Mouse (Mus musculus): ENCODE results near the gene Hspb6. TPM values are rescaled to one million over a fixed set of nuclear protein-coding genes. Genes with fewer than 3 reads are reported as not detected.
A peak's percentile ranks its signal among the peaks of the same experiment; 100 is the strongest.

Hspb6 gene
- polyA plus RNA-seq, 1 experiment from 2014 or later = 7.9 TPM

DNA sequence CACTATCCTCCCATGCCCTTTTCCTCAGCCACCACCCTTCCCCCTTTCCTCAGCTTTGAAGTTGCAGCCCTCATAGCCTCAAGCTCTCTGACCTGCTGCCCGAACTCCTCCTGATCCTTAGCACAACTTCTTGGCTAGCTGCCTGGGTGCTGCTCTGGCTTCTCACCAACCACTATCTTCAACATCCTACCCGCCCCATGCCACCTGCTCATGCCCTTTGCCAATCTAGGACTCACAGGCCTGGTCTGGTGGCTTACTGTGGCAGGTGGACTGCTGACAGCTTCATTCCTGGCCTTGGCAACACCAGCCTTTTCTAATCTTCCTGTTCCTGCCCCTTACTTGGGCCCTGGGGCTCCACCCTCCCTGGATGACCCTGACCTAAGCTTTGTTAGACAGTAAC lies 21.0 kb downstream of the Hspb6 start:
- Histone ChIP-seq H3K36me3 (replicated peaks) (peaks cover 97% of the 10 kb centered on the region), H3K4me2 (no peak overlapping the region), H3K27ac (no peak overlapping the region), H3K9ac (no peak overlapping the region), H3K4me1 (no peaks in the 10 kb centered on the region; the same call in 1 of the 2 replicates), H3K4me3 (replicated peaks) (no peak overlapping the region), H3K9me3 (no peaks in the 10 kb centered on the region), H3K27me3 (no peaks in the 10 kb centered on the region)
- ATAC-seq (ENCODE audit: low FRiP score) = no peak
- 85% methylated on average over 2 of the region's 2 CpGs for WGBS

DNA sequence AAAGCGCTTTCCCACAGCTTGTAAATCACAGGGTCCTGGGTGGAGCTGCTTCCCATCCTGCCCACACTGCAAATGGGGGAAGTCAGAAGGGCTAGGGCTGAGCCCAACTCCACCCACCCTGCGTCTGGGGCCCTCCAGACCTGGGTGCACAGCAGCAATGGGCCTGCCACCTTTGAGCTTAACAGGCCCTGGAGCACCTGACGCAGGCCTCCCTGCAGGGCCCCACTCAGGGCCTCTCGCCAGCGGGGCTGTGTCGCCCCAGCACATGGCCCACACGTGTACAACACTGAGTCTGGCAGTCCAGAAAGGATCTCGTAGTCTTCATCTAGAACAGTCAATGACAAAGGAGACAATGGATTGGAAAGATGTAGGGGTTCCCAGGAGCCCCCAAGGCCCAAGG lies 28.0 kb downstream of the Hspb6 start:
- WGBS = 94% methylated on average over 8 of the region's 8 CpGs
- Histone ChIP-seq H3K4me3 (replicated peaks) (no peak overlapping the region), H3K27ac (no peak overlapping the region), H3K4me1 (no peaks in the 10 kb centered on the region), H3K9ac (no peak overlapping the region), H3K4me2 (no peak overlapping the region), H3K9me3 (no peaks in the 10 kb centered on the region), H3K27me3 (no peaks in the 10 kb centered on the region), H3K36me3 (replicated peaks) (peaks cover 99% of the 10 kb centered on the region)
- ATAC-seq (ENCODE audit: low FRiP score) = no peak

DNA sequence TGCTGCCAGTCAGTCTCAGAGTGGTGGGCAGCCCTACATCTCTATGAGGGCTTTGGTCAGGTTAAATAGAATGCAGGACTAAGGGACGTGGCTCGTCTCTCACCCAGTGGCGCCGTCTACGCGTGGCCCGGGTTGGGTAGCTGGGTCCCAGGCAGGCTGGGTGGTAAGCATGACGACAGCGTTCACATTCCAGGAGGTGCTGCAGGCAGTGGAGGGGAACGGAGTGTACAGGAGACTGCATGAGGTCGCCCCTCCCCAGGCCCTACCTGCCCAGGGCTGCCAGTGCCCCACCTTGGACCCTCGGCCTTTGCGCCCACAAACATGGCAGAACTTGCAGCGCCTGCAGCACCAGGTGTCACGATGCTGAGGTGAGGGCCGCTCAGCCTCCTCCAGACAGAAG lies 29.6 kb downstream of the Hspb6 start:
- Histone ChIP-seq H3K4me3 (replicated peaks) (no peak overlapping the region), H3K36me3 (replicated peaks) (peaks cover 99% of the 10 kb centered on the region), H3K9ac (no peak overlapping the region), H3K4me2 (no peak overlapping the region), H3K4me1 (peaks cover 5% of the 10 kb centered on the region), H3K27ac (no peak overlapping the region), H3K9me3 (no peaks in the 10 kb centered on the region), H3K27me3 (no peaks in the 10 kb centered on the region)
- ATAC-seq (ENCODE audit: low FRiP score) = no peak
- WGBS = 97% methylated on average over 16 of the region's 16 CpGs

DNA sequence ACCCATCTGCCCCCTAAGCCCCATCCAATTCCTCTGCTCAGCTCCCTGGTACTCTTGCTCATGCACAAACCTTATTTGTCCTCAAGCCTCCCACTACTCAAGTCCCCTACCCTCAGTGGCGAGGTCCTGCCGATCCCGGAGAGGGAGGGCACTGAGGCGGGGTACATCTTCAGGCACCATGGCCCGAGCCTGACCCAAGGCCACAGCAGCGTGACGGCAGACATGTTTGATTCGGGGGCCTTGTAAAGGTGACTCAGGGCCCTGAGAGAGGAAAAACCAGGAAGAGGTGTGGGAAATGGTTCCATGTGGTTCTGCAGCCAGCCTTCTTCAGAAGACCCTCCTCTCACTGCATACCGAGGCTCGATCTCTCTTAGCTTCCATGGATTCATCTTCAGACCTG lies 32.4 kb downstream of the Hspb6 start:
- H3K9ac ChIP-seq = no peak overlapping the region
- H3K27me3 ChIP-seq = no peaks in the 10 kb centered on the region
- H3K36me3 ChIP-seq (replicated peaks) = peaks cover 74% of the 10 kb centered on the region
- H3K4me2 ChIP-seq = no peak overlapping the region
- H3K9me3 ChIP-seq = no peaks in the 10 kb centered on the region
- WGBS = 93% methylated on average over 10 of the region's 10 CpGs
- peaks cover 18% of the 10 kb centered on the region for H3K4me1 ChIP-seq
- ATAC-seq (ENCODE audit: low FRiP score) = no peak
- no peak overlapping the region for H3K27ac ChIP-seq
- no peak overlapping the region for H3K4me3 ChIP-seq (replicated peaks)

DNA sequence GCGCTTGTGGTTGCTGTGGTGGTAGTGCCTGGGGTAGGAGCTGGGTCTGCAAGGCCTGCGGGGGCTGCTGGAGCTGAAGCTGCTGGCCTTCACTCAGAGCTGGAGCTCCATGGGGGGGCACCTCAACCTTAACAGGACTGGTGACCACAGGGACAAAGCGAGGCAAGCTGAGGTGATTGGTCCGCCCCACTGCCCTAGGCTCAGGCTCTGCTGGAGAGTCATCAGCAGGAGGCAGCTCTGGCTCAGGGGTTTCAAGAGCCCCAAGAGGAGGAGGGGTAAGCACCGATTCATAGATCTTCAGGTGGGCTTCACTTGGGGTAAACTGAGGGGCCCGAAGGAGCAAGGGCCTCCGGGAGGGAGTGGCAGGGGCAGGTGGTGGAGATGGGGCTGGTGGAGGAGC lies 33.2 kb downstream of the Hspb6 start:
- peaks cover 24% of the 10 kb centered on the region for H3K4me1 ChIP-seq
- H3K4me2 ChIP-seq = no peak overlapping the region
- 94% methylated on average over 7 of the region's 7 CpGs for WGBS
- H3K36me3 ChIP-seq (replicated peaks) = peaks cover 66% of the 10 kb centered on the region
- no peak for ATAC-seq (ENCODE audit: low FRiP score)
- H3K4me3 ChIP-seq (replicated peaks) = no peak overlapping the region
- no peak overlapping the region for H3K27ac ChIP-seq
- no peak overlapping the region for H3K9ac ChIP-seq
- H3K27me3 ChIP-seq = no peaks in the 10 kb centered on the region
- no peaks in the 10 kb centered on the region for H3K9me3 ChIP-seq

DNA sequence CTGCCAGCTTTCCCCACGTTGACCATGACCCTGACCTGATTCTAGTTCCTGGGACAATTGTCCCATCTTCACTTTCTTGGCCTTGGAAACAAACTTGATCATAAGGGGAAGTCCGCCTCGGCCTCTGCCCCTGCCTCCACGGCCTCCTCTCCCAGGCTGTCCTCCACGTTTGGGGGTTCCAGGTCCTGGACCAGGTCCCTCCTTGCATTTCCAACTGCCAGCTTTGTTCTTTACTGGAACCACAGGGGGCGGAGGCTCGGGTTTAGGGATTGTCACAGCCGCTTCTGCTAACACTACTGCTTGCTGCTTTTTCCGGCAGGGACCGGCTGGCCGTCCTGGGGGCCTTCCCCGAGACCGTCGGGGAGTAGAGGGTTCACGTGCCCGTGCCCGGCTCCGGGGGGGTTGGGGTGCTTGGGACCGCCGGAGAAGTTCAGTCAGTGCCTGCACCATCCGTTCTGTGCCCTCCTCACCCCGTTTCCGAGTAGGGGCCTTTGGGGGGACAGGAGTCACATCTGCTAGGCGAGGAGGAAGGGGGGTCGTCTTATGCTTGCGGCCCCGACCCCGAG lies 34.6 kb downstream of the Hspb6 start:
- WGBS = 92% methylated on average over 28 of the region's 28 CpGs
- H3K4me3 ChIP-seq (replicated peaks) = peak overlapping the region; percentile 99
- H3K9me3 ChIP-seq = no peaks in the 10 kb centered on the region
- H3K9ac ChIP-seq = peak overlapping the region; percentile 99; the same call in 1 of the 2 replicates
- H3K4me1 ChIP-seq = peaks cover 24% of the 10 kb centered on the region
- no peak for ATAC-seq (ENCODE audit: low FRiP score)
- peaks cover 52% of the 10 kb centered on the region for H3K36me3 ChIP-seq (replicated peaks)
- H3K27ac ChIP-seq = no peak overlapping the region
- no peaks in the 10 kb centered on the region for H3K27me3 ChIP-seq
- H3K4me2 ChIP-seq = peak overlapping the region; percentile 96

DNA sequence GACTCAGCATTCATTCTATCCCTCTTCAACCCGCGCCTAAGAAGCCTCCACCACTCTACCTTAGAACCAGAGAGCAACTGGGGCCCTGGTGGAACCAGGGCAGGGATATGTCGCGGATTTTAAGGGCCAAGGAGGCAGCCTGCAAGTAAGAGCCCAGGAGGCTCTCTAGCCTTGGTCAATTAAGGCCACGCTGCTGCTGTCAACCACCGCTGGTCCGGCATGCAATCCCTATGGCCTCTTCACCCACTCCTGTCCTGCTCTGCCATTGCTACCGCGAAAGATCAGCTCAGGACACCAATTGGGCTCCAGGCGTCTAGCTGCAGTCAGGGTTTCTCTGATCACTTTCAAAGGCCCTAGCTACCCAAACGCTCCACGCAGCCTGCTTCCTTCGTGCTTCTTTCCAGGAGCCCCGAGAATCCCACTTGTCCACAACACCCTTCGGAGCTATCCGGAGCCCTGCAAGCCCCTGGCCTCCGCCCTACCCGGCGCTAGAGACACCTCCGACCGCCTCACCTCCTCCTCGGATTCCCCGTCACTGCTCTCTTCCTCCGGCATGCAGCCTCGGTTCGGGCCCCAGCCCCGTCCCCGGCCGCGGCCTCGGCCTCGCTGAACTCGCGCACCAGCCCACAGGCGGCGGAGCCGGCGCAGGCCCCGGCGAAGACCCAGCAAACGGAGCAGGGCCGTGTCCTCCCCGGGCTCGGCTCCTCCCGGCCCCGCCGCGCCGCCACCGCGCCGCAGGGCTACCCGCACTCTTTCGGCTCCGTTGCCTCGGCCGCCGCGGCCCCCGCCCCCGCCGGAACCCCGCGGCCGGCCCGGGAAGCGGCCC lies 36.1 kb downstream of the Hspb6 start:
- Histone ChIP-seq H3K27ac (peak overlapping the region; percentile 95), H3K27me3 (no peaks in the 10 kb centered on the region), H3K4me1 (peaks cover 27% of the 10 kb centered on the region), H3K36me3 (replicated peaks) (peaks cover 37% of the 10 kb centered on the region), H3K9ac (peak overlapping the region; percentile 99), H3K4me3 (replicated peaks) (peak overlapping the region; percentile 99), H3K4me2 (peak overlapping the region; percentile 96), H3K9me3 (no peaks in the 10 kb centered on the region)
- peak; percentile 55 for ATAC-seq (ENCODE audit: low FRiP score)
- WGBS = under 1% methylated on average over 59 of the region's 67 CpGs

DNA sequence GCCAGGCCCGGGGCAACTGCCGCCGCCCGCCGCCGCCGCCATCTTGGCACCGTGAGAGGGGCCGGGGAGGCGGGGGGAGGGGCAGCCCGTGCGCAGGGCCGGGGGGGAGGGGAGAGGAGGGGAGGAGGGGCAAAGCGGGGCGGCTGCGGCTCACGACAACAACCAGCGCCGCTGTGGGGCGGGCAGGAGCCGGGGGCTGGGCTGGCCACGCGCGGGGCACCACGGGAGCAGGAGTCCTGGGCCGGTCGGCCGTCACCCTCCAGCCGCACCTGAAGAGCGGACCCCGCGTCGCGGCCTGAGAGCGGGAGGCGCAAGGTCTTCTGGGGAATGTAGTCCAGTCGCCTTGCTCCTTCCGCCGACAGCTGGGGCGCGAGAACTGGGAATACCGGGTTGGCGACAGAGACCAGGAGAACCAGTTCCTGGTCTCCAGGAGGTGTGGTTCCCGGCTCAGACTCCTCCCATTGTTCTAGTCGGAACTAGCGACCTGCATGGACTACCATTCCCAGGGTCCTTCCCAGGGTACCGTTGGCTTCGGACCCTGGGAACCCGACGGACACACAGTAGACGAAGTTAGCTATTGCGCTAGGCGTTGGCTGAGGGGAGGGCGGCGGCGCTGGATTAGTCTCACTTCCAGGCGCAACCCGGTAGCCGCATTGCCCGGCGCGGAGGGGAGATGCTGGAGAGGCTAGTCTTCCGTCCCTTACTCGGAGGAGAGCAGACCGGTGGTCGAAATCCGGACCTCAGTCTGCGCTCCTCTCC lies 36.9 kb downstream of the Hspb6 start, which contains the start of gene Kmt2b:
Kmt2b (minus strand) TSS at position 51 of the 759 bp plus-strand sequence.
- H3K4me1 ChIP-seq = peaks cover 27% of the 10 kb centered on the region
- peak within 1 kb of the TSS; percentile 99 for H3K9ac ChIP-seq
- WGBS = under 1% methylated on average over 51 of the region's 68 CpGs
- peak within 1 kb of the TSS; percentile 96 for H3K4me2 ChIP-seq
- peak; percentile 96 for ATAC-seq (ENCODE audit: low FRiP score)
- peaks cover 29% of the 10 kb centered on the region for H3K36me3 ChIP-seq (replicated peaks)
- H3K27me3 ChIP-seq = no peaks in the 10 kb centered on the region
- H3K27ac ChIP-seq = peak within 1 kb of the TSS; percentile 95
- no peaks in the 10 kb centered on the region for H3K9me3 ChIP-seq
- peak within 1 kb of the TSS; percentile 99 for H3K4me3 ChIP-seq (replicated peaks)

DNA sequence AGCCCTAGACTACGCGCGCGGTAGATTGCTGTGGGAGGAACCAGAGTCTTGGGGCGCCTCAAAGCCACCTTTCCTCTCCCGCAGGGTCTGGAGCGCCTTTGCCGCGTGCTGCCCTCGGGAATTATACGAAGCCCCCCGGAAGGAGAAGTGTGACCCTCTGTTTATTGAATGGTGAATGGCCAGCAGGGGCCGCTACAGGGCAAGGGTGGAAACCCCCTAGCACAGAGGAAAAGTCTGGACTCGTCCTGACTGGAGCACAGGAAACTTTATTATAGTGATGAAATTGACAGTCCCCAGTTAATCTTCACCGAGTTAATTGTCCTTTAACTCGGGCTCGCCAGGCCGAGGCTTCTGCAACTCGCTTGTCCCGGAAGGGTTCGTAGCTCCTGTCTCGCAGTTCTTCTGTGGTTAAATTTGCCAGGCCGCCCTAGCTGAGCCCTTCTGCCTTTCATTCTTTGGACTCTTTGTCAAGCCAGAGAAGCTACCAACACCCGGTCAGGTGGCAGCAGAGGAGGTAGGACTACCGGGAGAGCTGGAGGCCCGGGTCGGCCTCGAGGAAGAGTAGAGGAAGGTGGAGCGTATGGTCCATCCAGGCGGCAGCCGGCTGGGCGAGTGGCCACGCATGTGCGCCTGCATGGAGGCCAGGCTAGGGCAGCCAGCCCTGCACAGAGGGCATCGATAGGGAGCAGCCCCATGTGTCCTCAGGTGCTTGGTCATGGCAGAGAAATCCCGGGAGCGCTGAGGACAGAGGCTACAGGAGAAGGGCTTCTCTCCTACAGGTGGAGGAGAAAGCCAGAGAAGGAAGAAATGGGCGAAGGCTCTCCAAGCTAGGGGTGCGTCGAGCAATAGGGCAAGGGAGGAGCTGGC lies 37.7 kb downstream of the Hspb6 start:
- H3K4me3 ChIP-seq (replicated peaks) = peak overlapping the region; percentile 99
- peaks cover 27% of the 10 kb centered on the region for H3K4me1 ChIP-seq
- 29% methylated on average over 40 of the region's 40 CpGs for WGBS
- peak overlapping the region; percentile 99 for H3K9ac ChIP-seq
- ATAC-seq (ENCODE audit: low FRiP score) = peak; percentile 60
- H3K9me3 ChIP-seq = no peaks in the 10 kb centered on the region
- peak overlapping the region; percentile 95 for H3K27ac ChIP-seq
- no peaks in the 10 kb centered on the region for H3K27me3 ChIP-seq
- H3K36me3 ChIP-seq (replicated peaks) = peaks cover 21% of the 10 kb centered on the region
- peak overlapping the region; percentile 96 for H3K4me2 ChIP-seq

DNA sequence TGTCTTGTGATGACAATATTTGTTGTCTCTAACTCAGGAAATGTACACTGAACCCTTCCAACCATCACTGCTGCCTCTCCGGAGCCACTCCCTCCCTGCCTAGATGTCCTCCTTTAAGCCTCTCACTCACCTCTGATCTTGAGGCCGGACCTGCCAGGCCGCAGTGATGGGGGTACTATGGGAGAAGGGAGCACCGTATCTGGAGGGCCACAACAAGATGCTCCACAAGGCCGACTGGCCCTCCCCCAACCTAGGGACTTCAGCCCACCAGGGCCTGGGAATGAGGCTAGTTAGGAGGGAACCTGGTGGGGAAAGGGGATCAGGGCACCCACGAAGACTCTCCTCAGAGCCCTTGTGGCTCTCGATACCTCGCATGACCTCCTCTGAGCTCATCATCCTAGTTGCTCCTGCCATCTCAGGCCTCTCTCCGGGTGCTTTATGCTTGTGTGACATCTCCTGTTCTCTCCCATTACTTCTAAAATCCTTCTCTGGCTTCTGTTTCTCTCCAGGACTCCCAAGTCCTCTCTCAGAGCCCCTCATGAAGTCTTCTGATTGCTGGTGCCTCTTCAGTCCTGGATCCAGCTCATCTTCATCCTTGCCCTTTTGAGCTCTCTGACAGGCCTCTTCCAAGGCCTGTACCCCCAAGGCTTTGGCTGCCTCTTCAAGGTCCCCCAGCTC lies 39.1 kb downstream of the Hspb6 start:
- no peak overlapping the region for H3K27ac ChIP-seq
- peaks cover 26% of the 10 kb centered on the region for H3K4me1 ChIP-seq
- H3K4me3 ChIP-seq (replicated peaks) = no peak overlapping the region
- H3K9ac ChIP-seq = no peak overlapping the region
- no peaks in the 10 kb centered on the region for H3K9me3 ChIP-seq
- WGBS = 88% methylated on average over 9 of the region's 9 CpGs
- no peak for ATAC-seq (ENCODE audit: low FRiP score)
- H3K27me3 ChIP-seq = no peaks in the 10 kb centered on the region
- no peak overlapping the region for H3K4me2 ChIP-seq
- peaks cover 7% of the 10 kb centered on the region for H3K36me3 ChIP-seq (replicated peaks)

DNA sequence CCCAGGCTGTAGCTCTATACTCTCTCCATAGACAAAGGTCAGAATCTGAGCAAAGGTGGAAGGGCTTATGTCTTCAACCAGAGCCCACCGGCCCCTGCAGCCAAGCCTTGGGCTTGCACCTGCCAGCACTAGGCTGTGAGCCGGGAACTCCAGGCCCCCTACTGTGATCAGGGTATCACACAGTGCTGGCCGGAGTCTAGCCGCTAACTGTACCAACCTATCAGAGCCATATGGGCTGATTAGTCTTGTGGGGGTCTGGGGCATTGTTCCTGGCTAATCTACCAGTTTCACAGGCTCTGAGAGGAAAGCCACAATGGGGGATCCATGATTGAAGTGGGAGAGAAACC lies 39.6 kb downstream of the Hspb6 start:
- Histone ChIP-seq H3K4me2 (no peak overlapping the region), H3K27ac (no peak overlapping the region), H3K4me3 (replicated peaks) (no peak overlapping the region), H3K9me3 (no peaks in the 10 kb centered on the region), H3K4me1 (peaks cover 21% of the 10 kb centered on the region), H3K27me3 (no peaks in the 10 kb centered on the region), H3K36me3 (replicated peaks) (peaks cover 2% of the 10 kb centered on the region), H3K9ac (no peak overlapping the region)
- 19% methylated on average over 4 of the region's 4 CpGs for WGBS
- ATAC-seq (ENCODE audit: low FRiP score) = no peak

Measured in forebrain, embryonic 12.5 days (tissue).